Mouse (Mus musculus) erythroblast, embryonic 14.5 days (primary cell): ENCODE results near the gene Mov10.

Experiments
- GATA1 ChIP-seq: IDR thresholded peaks from 2 replicates; pipeline ENCODE4 v1.6.1; 2012; ENCODE audit warnings: low read length, inconsistent platforms, mixed read lengths
- TAL1 ChIP-seq: IDR thresholded peaks from 3 replicates; pipeline ENCODE4 v1.6.1; 2012; ENCODE audit warnings: low read length, inconsistent platforms, mixed read lengths

- TF ChIP-seq GATA1 = no peak
- TF ChIP-seq TAL1 = no peak
Measured at GRCm38 (mm10) chr3:104791671-104792070, 26.7 kb downstream of the Mov10 start.
